Mouse (Mus musculus) small intestine, adult 2 months (tissue): ENCODE results near the gene Zp1.

Source experiments
- CTCF ChIP-seq: fragments of 200-500 bp; IDR thresholded peaks from 2 replicates; pipeline ENCODE4 v1.5.1; 2012; ENCODE audit warnings: low read depth, mild to moderate bottlenecking, control low read depth, inconsistent platforms, low read length, moderate library complexity, mixed read lengths; ENCODE audit not compliant: insufficient replicate concordance, insufficient read length; ENCODE audit errors: extremely low read depth
- POLR2A ChIP-seq: fragments of 200-500 bp; IDR thresholded peaks from 2 replicates; pipeline ENCODE4 v1.6.1; 2012; ENCODE audit warnings: low read depth, mild to moderate bottlenecking, control low read depth, inconsistent platforms, low read length, moderate library complexity

DNA sequence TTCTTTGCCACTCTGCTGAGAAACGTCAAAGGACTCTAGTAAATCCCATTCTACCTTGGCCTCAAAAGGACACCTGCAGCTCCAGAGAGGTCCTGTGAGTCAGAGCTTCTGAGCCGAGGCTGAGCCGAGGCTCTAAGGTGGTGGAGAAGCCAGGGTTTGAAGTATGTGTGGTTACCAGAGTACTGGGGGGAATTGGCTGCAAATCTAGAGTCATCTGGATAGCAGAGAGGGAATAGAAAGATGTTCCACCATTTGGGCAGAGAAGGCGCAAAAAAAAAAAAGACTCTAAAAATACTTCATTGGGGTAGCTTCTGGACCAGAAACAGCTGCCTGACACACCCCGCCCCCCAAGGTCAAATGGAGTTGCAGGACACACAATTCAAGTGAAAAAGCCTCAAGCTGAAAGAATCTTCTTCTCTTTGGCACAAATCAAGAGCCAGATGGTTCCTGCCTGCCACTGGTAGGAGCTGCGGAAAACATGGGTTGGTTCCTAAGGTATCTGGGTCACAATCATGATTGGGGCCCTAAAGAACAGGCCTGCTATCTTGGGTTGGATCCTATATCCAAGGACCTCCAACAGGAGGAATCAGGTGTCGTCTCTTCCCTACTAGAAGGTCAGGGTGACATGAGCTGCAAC is 42.1 kb downstream of the Zp1 start:
- TF ChIP-seq CTCF: no peak
- no peak for TF ChIP-seq POLR2A
